Mouse (Mus musculus) liver, embryonic 14.5 days (tissue): ENCODE data around the gene Ccdc137. TPM values are rescaled to one million over a fixed set of nuclear protein-coding genes. Genes with fewer than 3 reads are reported as not detected.
A peak's percentile ranks its signal among the peaks of the same experiment; 100 is the strongest.

Source experiments
- ATAC-seq: fragments of 200-750 bp; cut with Nextera tagmentation; 2 replicates; pipeline ENCODE4 v1.8.0; 2017; ENCODE audit warnings: moderate number of reproducible peaks, mild to moderate bottlenecking, moderate library complexity; ENCODE audit not compliant: insufficient read depth
- DNase-seq, 3 experiments: peaks; one replicate each; pipeline ENCODE4 v3.0.0-alpha.2; 2012 to 2013; ENCODE audit warnings: low read depth in 3 of 3, low spot score in 3 of 3
- H3K27ac ChIP-seq: fragments of 300-500 bp; sonication (generic); 2 replicates; pipeline ENCODE4 v1.5.1; 2014; ENCODE audit warnings: moderate library complexity, mild to moderate bottlenecking, control low read depth, inconsistent platforms
- H3K27me3 ChIP-seq: fragments of 300-500 bp; sonication (generic); 2 replicates; pipeline ENCODE4 v1.6.1; 2014; ENCODE audit warnings: mild to moderate bottlenecking, low read length, moderate library complexity; ENCODE audit not compliant: control insufficient read depth, insufficient read depth
- H3K36me3 ChIP-seq: fragments of 300-500 bp; sonication (generic); replicated peaks from 2 replicates; pipeline ENCODE4 v1.6.1; 2014; ENCODE audit warnings: low read depth; ENCODE audit not compliant: control insufficient read depth, insufficient read depth
- H3K4me1 ChIP-seq, 2 experiments: fragments of 200-500 bp in 1 of 2; fragments of 300-500 bp in 1 of 2; sonication (generic) in 1 of 2; replicated peaks; 2 replicates each; pipeline ENCODE4 v1.6.1; 2012 to 2014; ENCODE audit warnings: antibody characterized with exemption in 1 of 2, inconsistent platforms in 1 of 2, low read length in 1 of 2; ENCODE audit not compliant: control insufficient read depth in 2 of 2, insufficient read depth in 2 of 2
- H3K4me2 ChIP-seq: fragments of 300-500 bp; sonication (generic); 2 replicates; pipeline ENCODE4 v1.6.1; 2014; ENCODE audit warnings: low read depth, mild to moderate bottlenecking, control low read depth, moderate library complexity
- H3K4me3 ChIP-seq, 2 experiments: fragments of 200-500 bp in 1 of 2; fragments of 300-500 bp in 1 of 2; sonication (generic) in 1 of 2; 2 replicates each; pipeline ENCODE4 v1.5.1; 2012 to 2014; ENCODE audit warnings: low read depth in 2 of 2, low read length in 2 of 2, mild to moderate bottlenecking in 2 of 2, control low read depth in 1 of 2, inconsistent platforms in 1 of 2, moderate library complexity in 1 of 2; ENCODE audit not compliant: insufficient read depth in 1 of 2
- H3K9ac ChIP-seq: fragments of 300-500 bp; sonication (generic); replicated peaks from 2 replicates; pipeline ENCODE4 v1.6.1; 2014; ENCODE audit warnings: mild to moderate bottlenecking, control low read depth, moderate library complexity
- H3K9me3 ChIP-seq: fragments of 300-500 bp; sonication (generic); 2 replicates; pipeline ENCODE4 v1.6.1; 2016; ENCODE audit warnings: low read length, mixed read lengths; ENCODE audit not compliant: control insufficient read depth
- CTCF ChIP-seq: IDR thresholded peaks from 2 replicates; pipeline ENCODE4 v1.5.1; 2016; ENCODE audit warnings: antibody characterized with exemption, low read depth, control low read depth
- EP300 ChIP-seq: IDR thresholded peaks from 2 replicates; pipeline ENCODE4 v1.6.1; 2016; ENCODE audit warnings: antibody characterized with exemption, low read depth
- WGBS: fragments of 180-500 bp; shearing (Covaris S2); extraction: QIAGEN DNeasy Blood & Tissue Kit; methylation state at CpG from one replicate; pipeline ENCODE4 v1.1.7; 2014; ENCODE audit not compliant: insufficient replicate concordance; 5-methylcytosine and 5-hydroxymethylcytosine counted together
- polyA plus RNA-seq, 2 experiments: library from polyadenylated mRNA; depleted of rRNA in 1 of 2; stranded (reverse) in 1 of 2; unstranded in 1 of 2; fragments of >200 nt; fragmentation: Nextera tagmentation in 1 of 2; extraction: Ambion mirVana in 1 of 2; gene quantifications; 2 replicates each; pipeline versions ENCODE4 v1.2.1 to v1.2.3; 2012 to 2014

Gene Ccdc137
- polyA plus RNA-seq, 2 experiments: 11.1 to 15.9 TPM

DNA sequence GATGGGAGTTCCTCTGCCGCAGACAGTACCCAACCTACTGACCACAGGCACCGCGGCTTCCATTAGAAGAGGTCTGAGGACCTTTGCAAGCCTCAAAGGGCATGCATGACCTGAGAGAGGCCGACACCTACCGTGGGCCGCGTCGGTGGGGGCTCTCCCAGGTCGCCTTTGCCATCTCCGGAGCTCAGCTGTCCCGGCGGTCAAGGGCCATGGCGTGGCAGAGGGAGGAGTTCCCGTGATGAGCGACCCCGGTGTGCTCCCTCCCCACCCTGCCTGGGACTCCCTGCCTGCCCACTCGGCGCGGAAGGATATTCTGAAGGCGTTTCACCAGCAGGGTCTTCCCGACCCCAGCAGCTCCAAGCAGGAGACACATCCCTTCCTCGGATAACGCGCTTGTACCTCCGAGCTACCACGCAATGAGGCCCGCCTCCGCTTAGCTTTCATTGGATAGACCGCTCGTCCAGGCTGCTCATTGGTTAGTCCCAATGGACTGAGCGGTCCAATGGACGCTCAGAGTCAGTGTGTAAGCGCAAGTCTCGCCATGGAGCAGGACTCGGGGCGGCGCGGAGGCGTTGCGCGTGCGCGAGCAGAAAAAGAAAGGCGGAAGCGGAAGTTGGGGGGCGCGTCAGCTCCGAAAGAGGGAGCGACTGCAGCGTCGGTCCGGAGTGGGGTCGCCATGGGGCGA is 9.3 kb downstream of the Ccdc137 start, which contains the start of gene Arl16:
TSS of gene Arl16 (minus strand) at position 557 of the 685 bp plus-strand sequence.
- 0% methylated on average over 52 of the region's 54 CpGs for WGBS
- Histone ChIP-seq H3K9ac (peak within 1 kb of the TSS; percentile 86), H3K4me2 (peak within 1 kb of the TSS; percentile 98), H3K36me3 (peaks cover 24% of the 10 kb centered on the region), H3K27me3 (no peaks in the 10 kb centered on the region), H3K4me1 (peaks cover 10 to 13% of the 10 kb centered on the region in 2 experiments), H3K9me3 (no peaks in the 10 kb centered on the region), H3K27ac (peak within 1 kb of the TSS; percentile 41), H3K4me3 (peak within 1 kb of the TSS; percentile 88 to 99)
- peak; percentile 98 to 99 (median 98) for DNase-seq
- TF ChIP-seq EP300 (no peak), CTCF (no peak; the same call in 1 of the 2 replicates)
- peak; percentile 100 for ATAC-seq

DNA sequence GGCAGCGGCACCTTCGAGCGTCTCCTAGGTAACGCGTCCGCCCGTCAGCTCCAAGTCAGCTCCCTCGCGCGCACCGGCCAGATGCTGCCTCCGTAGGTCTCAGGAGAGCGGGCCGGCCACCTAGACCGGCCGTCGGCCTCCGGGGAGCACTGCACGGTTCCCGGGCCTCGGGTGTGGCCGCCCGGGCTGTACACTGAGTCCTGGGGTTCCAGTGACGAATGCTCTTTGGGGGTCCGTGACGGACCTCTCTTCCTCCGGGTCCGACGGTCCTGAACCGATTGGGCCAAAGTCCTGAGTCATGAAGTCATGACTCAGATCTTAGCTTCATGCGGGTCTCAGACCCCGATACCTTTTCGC is 9.8 kb downstream of the Ccdc137 start:
- H3K4me2 ChIP-seq: peak overlapping the region; percentile 98
- peak overlapping the region; percentile 41 for H3K27ac ChIP-seq
- DNase-seq (no peak), ATAC-seq (peak; percentile 70)
- peaks cover 10 to 13% of the 10 kb centered on the region in 2 experiments for H3K4me1 ChIP-seq
- no peaks in the 10 kb centered on the region for H3K27me3 ChIP-seq
- H3K4me3 ChIP-seq: peak overlapping the region; percentile 78 to 99
- H3K36me3 ChIP-seq: peaks cover 26% of the 10 kb centered on the region
- H3K9ac ChIP-seq: peak overlapping the region; percentile 86
- WGBS: under 1% methylated on average over 33 of the region's 33 CpGs
- H3K9me3 ChIP-seq: no peaks in the 10 kb centered on the region
- TF ChIP-seq CTCF (no peak), EP300 (no peak)

DNA sequence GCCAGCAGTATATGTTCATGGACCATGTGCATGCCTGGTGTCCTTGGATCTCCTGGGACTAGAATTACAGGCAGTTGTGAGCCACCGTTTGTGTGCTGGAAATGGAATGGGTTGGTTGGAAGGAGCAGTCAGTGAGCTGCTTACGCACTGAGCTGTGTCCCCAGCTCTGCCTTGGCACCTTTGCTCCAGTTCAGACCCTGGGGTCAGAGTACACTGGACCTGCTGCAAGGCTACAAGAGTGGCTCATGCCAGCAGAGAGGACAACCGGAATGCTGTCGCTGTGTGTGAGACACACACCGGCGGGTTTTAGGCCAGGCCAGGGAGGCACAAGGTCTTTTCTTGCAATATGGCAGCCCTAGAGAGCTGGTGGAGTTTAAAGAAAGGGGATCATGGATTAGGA is 14.1 kb downstream of the Ccdc137 start:
- H3K36me3 ChIP-seq: peaks cover 54% of the 10 kb centered on the region
- H3K27me3 ChIP-seq: no peaks in the 10 kb centered on the region
- peaks cover 6 to 7% of the 10 kb centered on the region in 2 experiments for H3K4me1 ChIP-seq
- no peak overlapping the region for H3K4me2 ChIP-seq
- ATAC-seq (no peak), DNase-seq (no peak)
- TF ChIP-seq EP300 (no peak), CTCF (no peak)
- no peak overlapping the region for H3K4me3 ChIP-seq
- 88% methylated on average over 6 of the region's 6 CpGs for WGBS
- no peak overlapping the region for H3K9ac ChIP-seq
- no peaks in the 10 kb centered on the region for H3K9me3 ChIP-seq
- no peak overlapping the region for H3K27ac ChIP-seq

DNA sequence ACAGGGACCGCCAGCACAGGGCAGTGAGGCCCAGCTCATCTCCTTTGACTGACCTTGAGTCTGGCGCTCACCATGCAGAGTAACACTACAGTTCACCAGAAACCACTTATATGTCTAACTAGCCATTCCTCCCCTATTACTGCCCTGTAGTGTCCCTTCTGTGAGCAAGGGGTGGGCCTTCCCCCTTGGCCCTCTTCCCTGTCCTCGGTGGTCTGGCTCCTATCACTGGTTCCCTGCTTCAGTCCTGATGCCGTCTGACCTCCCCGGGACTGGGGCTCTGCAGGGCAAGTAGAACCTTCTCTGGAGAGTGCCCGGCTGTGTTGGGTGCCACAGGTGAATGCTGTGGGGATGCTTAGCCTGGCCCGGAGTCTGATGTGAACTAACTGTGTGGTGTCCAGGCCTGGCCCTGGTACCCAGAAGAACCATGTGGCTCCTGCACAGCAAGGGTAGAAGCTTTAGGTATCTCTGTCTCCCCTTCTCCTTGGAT is 25.6 kb downstream of the Ccdc137 start:
- Histone ChIP-seq H3K27me3 (no peaks in the 10 kb centered on the region), H3K36me3 (peaks cover 51% of the 10 kb centered on the region), H3K9me3 (no peaks in the 10 kb centered on the region), H3K9ac (peak overlapping the region; percentile 92), H3K4me1 (peaks cover 3 to 4% of the 10 kb centered on the region in 2 experiments; a peak in 3 of 4 replicates), H3K27ac (peak overlapping the region; percentile 1; the same call in 1 of the 2 replicates), H3K4me3 (peak overlapping the region in 1 of 2 experiments; percentile 92; a peak in 2 of 4 replicates), H3K4me2 (peak overlapping the region; percentile 70)
- TF ChIP-seq CTCF (no peak), EP300 (no peak)
- ATAC-seq (no peak), DNase-seq (no peak)
- 86% methylated on average over 7 of the region's 7 CpGs for WGBS

DNA sequence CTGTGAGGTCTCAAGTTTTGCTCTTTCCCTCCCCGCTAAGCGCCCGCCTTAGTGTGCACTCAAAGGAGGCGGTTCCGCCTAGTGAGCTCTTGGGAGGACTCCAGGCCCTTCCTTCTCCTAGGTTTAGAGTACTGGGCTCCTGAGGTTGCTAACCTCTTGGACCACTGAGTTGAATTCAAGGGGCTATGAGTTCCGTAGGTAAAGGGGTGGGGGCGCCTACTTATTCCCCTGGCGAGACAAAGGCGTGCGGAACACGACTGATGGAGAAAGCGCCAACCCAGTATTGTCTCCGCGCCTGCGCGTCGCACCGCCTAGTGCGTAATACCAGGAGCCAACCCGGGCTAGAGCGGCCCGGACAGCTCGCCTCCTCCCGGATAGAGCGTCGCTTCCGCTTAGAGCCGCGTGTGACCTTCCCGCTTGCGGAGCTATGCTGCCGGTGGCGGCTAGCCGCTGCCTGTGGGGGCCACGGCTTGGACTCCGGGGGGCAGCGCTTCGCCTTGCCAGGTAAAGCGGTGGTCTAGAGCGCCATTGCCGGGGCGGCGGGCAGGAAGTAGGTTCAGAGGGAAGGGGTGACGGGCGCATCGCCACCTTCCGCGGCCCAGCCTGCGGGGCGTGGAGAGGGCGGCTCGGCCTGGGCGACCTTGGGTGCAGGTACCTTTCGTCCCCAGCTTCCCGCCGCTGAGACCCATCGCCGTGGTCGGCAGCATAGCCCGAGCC is 26.5 kb downstream of the Ccdc137 start, which contains the start of gene Mrpl12:
TSS of gene Mrpl12 (plus strand) at position 349 of the 717 bp plus-strand sequence.
- H3K27me3 ChIP-seq: no peaks in the 10 kb centered on the region
- peaks cover 4 to 6% of the 10 kb centered on the region in 2 experiments for H3K4me1 ChIP-seq
- ATAC-seq (peak; percentile 87), DNase-seq (peak; percentile 85 to 87 (median 87))
- H3K9ac ChIP-seq: peak within 1 kb of the TSS; percentile 92
- H3K4me2 ChIP-seq: peak within 1 kb of the TSS; percentile 70
- no peaks in the 10 kb centered on the region for H3K9me3 ChIP-seq
- WGBS: under 1% methylated on average over 60 of the region's 60 CpGs
- peak; percentile 27; the same call in 1 of the 2 replicates for TF ChIP-seq CTCF
- TF ChIP-seq EP300: peak; percentile 45
- peak within 1 kb of the TSS; percentile 37 for H3K27ac ChIP-seq
- H3K4me3 ChIP-seq: peak within 1 kb of the TSS; percentile 70 to 92
- peaks cover 48% of the 10 kb centered on the region for H3K36me3 ChIP-seq
